Mouse (Mus musculus) ES-E14 (cell line): ENCODE data around the gene Kdm4a.

ENCODE experiments used
- CHD2 ChIP-seq: IDR thresholded peaks from 2 replicates; pipeline ENCODE4 v1.6.1; 2014; ENCODE audit warnings: mild to moderate bottlenecking, low read depth, low read length, inconsistent platforms
- MAFK ChIP-seq: IDR thresholded peaks from 2 replicates; pipeline ENCODE4 v1.6.1; 2014; ENCODE audit warnings: mild to moderate bottlenecking, low read depth, low read length, inconsistent platforms; ENCODE audit not compliant: insufficient read depth
- ZNF384 ChIP-seq: IDR thresholded peaks from 2 replicates; pipeline ENCODE4 v1.6.1; 2012; ENCODE audit warnings: low read depth, low read length, inconsistent platforms

DNA sequence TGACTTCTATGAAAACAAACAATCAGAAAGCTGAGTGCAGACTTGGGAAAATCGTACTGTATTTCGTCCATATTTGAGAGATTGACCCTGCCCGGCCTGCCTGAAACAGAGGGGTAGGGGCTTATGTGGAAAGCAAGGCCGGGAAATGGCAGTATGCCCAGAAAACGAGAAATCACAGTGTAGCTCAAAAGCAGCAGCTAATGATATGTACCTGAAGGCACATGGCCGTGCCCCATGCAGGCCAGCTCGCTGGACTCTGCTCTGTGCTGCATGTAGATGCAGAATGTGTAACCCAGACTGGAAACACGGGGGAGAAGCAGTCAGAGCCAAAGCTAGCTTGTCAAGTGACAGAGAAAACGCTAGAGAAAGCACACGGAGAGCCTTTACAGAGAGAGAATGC lies 57.8 kb downstream of the Kdm4a start:
- TF ChIP-seq ZNF384 (no peak), MAFK (no peak), CHD2 (no peak)
